Mouse (Mus musculus) C2C12 (cell line): Measurements from ENCODE around the gene Psmb1.

Experiments
- CTCF ChIP-seq: IDR thresholded peaks from one replicate; pipeline ENCODE4 v1.5.1; 2011; ENCODE audit not compliant: control insufficient read depth, insufficient read depth, insufficient read length
- FOSL1 ChIP-seq: IDR thresholded peaks from one replicate; pipeline ENCODE4 v1.8.0; 2011; ENCODE audit warnings: mild to moderate bottlenecking, low read length; ENCODE audit not compliant: poor library complexity, insufficient read depth, severe bottlenecking
- MAX ChIP-seq: IDR thresholded peaks from one replicate; pipeline ENCODE4 v1.6.1; 2011; ENCODE audit warnings: mild to moderate bottlenecking, control low read depth
- MYOD1 ChIP-seq: IDR thresholded peaks from one replicate; pipeline ENCODE4 v1.6.1; 2011; ENCODE audit warnings: low read depth; ENCODE audit not compliant: control insufficient read depth, insufficient read length
- USF1 ChIP-seq: IDR thresholded peaks from one replicate; pipeline ENCODE4 v1.6.1; 2011; ENCODE audit warnings: low read depth, mild to moderate bottlenecking, control low read depth, moderate library complexity

DNA sequence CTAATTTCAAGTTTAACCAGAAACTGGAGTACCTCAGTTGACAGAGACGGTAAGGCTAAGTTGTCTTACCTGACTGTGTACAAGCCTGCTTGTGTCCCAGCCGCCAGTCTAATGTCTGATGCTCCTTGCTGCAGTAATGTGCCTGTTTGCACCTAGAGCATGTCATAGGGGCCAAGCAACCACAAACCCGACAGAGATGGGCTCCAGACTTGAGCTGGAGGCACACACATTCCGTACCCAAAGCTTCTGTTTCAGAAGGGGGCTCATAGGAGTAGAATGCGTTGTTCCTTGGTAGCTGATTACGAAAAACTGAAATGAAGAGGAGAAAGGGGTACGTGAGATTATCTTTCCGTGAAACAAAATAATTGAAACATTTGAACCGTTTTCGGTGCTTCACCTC is 26.8 kb upstream of the Psmb1 start:
- TF ChIP-seq MYOD1 (no peak), MAX (no peak), CTCF (no peak), FOSL1 (no peak), USF1 (no peak)
